Mouse (Mus musculus) kidney, embryonic 16.5 days (tissue): ENCODE measurements around the gene Erbb3. TPM values are rescaled to one million over a fixed set of nuclear protein-coding genes. Genes with fewer than 3 reads are reported as not detected.

ENCODE experiments used
- ATAC-seq: fragments of 200-750 bp; cut with Nextera tagmentation; 2 replicates; pipeline ENCODE4 v1.8.0; 2017; ENCODE audit warnings: moderate TSS enrichment; ENCODE audit not compliant: low FRiP score, low TSS enrichment
- H3K27ac ChIP-seq: fragments of 300-500 bp; sonication (generic); 2 replicates; pipeline ENCODE4 v1.5.1; 2014; ENCODE audit warnings: low read length
- H3K27me3 ChIP-seq: fragments of 300-500 bp; sonication (generic); 2 replicates; pipeline ENCODE4 v1.6.1; 2014; ENCODE audit warnings: low read length, control low read depth, mixed read lengths; ENCODE audit not compliant: insufficient read depth
- H3K36me3 ChIP-seq: fragments of 300-500 bp; sonication (generic); 2 replicates; pipeline ENCODE4 v1.6.1; 2014; ENCODE audit warnings: low read length, control low read depth, mixed read lengths; ENCODE audit not compliant: insufficient read depth
- H3K4me1 ChIP-seq: fragments of 300-500 bp; sonication (generic); 2 replicates; pipeline ENCODE4 v1.6.1; 2014; ENCODE audit warnings: low read length, control low read depth, mixed read lengths; ENCODE audit not compliant: insufficient read depth
- H3K4me2 ChIP-seq: fragments of 300-500 bp; sonication (generic); replicated peaks from 2 replicates; pipeline ENCODE4 v1.6.1; 2014; ENCODE audit warnings: low read depth, low read length
- H3K4me3 ChIP-seq: fragments of 300-500 bp; sonication (generic); 2 replicates; pipeline ENCODE4 v1.5.1; 2014; ENCODE audit warnings: mild to moderate bottlenecking, low read length
- H3K9ac ChIP-seq: fragments of 300-500 bp; sonication (generic); replicated peaks from 2 replicates; pipeline ENCODE4 v1.6.1; 2014; ENCODE audit warnings: low read length
- H3K9me3 ChIP-seq: fragments of 300-500 bp; sonication (generic); 2 replicates; pipeline ENCODE4 v1.6.1; 2016; ENCODE audit warnings: low read length, control low read depth
- WGBS: fragments of 180-500 bp; shearing (Covaris S2); extraction: QIAGEN DNeasy Blood & Tissue Kit; methylation state at CpG from one replicate; pipeline ENCODE4 v1.1.7; 2014; 5-methylcytosine and 5-hydroxymethylcytosine counted together
- polyA plus RNA-seq: library from polyadenylated mRNA; unstranded; fragments of >200 nt; fragmentation: Nextera tagmentation; extraction: Ambion mirVana; gene quantifications from 2 replicates; pipeline ENCODE4 v1.2.1, GENCODE M21; 2015

The Erbb3 gene
- polyA plus RNA-seq, 1 experiment from 2014 or later = 11.5 TPM

DNA sequence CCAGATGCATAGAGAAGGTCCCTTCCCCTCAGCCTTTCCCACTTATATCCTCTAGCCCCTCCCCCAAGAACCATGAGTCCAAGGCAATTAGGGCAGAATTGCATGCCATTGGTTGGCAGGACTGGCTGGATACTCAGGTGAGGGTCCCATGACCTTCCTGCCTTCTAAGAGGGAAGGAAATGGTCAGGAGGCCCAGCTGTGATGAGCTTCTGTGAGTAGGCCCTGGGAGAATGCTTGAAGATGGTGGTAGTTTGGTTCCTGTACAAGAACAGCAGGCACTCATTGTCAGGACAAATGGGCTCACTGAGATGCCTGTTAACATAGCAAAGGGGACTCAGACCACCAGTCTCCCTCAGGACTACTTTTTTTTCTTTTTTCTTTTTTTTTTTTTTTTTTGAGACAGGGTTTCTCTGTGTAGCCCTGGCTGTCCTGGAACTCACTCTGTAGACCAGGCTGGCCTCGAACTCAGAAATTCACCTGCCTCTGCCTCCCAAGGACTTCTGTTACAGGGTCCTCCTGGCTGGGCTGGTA, 51.0 kb downstream of the Erbb3 start:
- H3K4me3 ChIP-seq = no peak overlapping the region
- no peaks in the 10 kb centered on the region for H3K27me3 ChIP-seq
- no peak overlapping the region for H3K9ac ChIP-seq
- H3K4me2 ChIP-seq = no peak overlapping the region
- WGBS = 83% methylated on average over 1 of the region's 1 CpGs
- H3K36me3 ChIP-seq = peaks cover 13% of the 10 kb centered on the region
- H3K27ac ChIP-seq = no peak overlapping the region
- ATAC-seq = no peak
- peaks cover 3% of the 10 kb centered on the region; the same call in 1 of the 2 replicates for H3K4me1 ChIP-seq
- no peaks in the 10 kb centered on the region for H3K9me3 ChIP-seq

DNA sequence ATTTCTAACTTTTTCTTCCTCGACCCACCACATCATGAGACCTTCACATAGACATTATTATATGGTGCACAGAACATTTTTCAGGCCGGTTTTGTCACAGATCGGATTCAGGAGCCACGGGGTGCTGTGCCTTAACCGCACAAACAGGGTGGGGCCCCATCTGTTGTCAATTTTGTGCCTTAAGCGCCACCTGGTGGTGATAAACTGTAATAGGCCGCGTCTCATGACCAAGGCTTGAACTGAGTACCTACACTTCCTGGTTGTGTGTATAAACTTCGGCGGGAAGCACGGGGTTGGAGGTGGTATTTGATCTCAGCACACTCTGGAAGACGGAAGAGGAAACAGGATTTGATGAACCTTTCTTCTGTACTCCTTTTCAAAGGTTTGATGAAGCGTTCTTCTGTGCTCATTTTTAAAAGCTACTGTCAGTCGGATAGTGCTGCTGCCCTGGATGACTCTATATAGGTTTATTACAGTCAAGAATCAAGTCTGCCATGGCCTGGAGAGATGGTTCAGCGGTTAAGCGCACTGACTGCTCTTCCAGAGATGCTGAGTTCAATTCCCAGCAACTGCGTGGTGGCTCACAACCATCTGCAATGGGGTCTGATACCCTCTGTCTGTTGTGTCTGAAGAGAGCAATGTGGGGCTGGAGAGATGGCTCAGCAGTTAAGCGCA, 53.0 kb downstream of the Erbb3 start:
- Histone ChIP-seq H3K27me3 (no peaks in the 10 kb centered on the region), H3K9ac (peak overlapping the region; percentile 54), H3K4me1 (peaks cover 3% of the 10 kb centered on the region; the same call in 1 of the 2 replicates), H3K27ac (peak overlapping the region; percentile 7), H3K4me3 (peak overlapping the region; percentile 33), H3K4me2 (peak overlapping the region; percentile 44), H3K36me3 (no peaks in the 10 kb centered on the region), H3K9me3 (no peaks in the 10 kb centered on the region)
- peak; percentile 94 for ATAC-seq
- WGBS = 13% methylated on average over 18 of the region's 18 CpGs

GRCm38 (mm10) chr10:128535624-128536265, 53.7 kb downstream of the Erbb3 start:
- H3K36me3 ChIP-seq = no peaks in the 10 kb centered on the region
- peaks cover 3% of the 10 kb centered on the region; the same call in 1 of the 2 replicates for H3K4me1 ChIP-seq
- H3K27ac ChIP-seq = peak overlapping the region; percentile 7; the same call in 1 of the 2 replicates
- 68% methylated on average over 4 of the region's 4 CpGs for WGBS
- no peaks in the 10 kb centered on the region for H3K27me3 ChIP-seq
- no peak; the same call in 1 of the 2 replicates for ATAC-seq
- H3K4me2 ChIP-seq = peak overlapping the region; percentile 44
- H3K9ac ChIP-seq = peak overlapping the region; percentile 47
- H3K9me3 ChIP-seq = no peaks in the 10 kb centered on the region
- peak overlapping the region; percentile 33 for H3K4me3 ChIP-seq

DNA sequence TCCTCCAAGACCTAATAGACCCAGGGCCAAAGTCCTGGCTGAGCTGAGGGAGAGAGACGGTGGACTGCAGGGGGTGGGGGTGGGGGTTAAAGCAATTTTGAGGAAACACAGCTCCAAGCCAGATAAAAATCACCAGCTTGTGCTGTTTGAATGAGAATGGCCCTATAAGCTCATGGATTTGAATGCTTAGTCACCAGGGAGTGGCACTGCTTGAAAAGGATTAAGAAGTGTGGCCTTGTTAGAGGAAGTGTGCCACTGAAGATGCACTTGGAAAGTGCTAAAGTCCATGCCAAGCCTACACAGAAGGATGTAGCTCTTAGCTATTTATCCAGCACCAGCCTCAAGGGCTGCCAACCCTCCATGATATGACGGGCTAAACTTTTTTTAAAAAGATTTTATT, 54.2 kb downstream of the Erbb3 start:
- Histone ChIP-seq H3K27me3 (no peaks in the 10 kb centered on the region), H3K27ac (no peak overlapping the region), H3K4me2 (no peak overlapping the region), H3K9me3 (no peaks in the 10 kb centered on the region), H3K9ac (no peak overlapping the region), H3K4me1 (peaks cover 3% of the 10 kb centered on the region; the same call in 1 of the 2 replicates), H3K36me3 (no peaks in the 10 kb centered on the region), H3K4me3 (no peak overlapping the region)
- WGBS = 85% methylated on average over 2 of the region's 2 CpGs
- no peak for ATAC-seq

DNA sequence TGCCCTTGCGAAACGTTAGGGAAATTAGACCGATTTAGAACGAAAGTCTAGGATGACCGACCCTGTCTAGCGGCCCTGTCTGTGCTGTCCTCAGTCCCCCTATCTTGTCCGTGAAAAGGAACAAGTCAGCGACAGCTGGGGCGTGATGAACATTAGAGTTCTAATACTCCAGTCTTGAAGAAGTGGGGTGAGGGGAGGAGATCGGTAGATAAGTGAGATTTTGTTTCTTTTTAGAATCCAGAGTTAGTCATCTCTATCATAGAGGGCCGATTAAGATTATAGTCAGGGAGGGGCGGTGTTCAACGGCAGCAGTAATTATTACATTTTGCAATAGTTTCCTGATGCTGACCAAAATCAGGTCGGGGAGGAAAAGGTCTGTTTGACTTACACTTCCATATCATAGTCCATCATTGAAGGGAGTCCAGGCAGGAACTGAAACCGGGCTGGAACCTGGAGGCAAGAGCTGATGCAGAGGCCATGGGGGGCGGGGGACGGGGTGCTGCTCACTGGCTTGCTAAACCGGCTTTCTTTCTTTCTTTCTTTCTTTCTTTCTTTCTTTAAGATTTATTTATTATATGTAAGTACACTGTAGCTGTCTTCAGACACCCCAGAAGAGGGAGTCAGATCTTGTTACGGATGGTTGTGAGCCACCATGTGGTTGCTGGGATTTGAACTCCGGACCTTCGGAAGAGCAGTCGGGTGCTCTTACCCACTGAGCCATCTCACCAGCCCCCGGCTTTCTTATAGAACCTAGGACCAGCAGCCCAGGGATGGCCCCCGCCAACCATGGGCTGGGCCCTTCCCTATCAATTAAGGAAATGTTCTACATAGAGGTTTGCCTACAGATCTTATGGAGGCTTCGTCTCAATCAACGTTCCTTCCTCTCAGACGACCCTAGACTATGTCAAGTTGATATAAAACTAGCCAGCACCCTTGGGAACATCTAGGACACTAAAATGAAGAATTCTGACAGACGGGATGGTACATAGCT, 62.8 kb downstream of the Erbb3 start:
- peaks cover 13% of the 10 kb centered on the region for H3K4me1 ChIP-seq

DNA sequence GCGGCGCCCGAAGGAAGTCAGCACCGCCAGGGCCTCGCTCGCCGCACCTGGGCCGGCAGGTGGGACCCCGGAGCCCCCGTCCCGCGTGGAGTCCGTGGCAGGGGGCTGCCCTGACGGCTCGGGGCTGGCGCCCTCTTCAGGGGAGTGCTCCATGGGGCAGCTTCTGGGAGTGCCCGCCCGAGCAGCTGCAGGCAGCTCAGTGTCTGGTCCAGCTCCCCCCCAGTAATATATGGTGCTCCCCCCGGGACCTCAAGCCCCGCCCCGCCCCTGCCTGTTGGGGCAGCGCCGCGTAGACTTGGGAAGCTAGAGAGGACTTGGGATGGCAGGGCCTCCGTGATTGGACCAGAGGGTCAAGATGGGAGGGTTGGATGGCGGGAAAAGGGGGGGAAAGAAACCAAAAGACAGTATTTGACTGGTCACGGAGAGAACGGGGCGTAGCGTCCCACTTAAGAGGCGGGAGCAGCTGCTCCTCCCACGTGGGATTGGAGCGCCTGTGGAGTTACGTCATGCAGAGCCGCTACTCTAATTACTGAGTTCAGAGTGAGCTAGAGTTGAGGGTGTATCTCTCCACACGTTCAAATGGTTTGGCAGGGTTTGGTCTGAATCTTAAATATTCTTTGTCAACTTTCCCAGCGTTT, 63.7 kb downstream of the Erbb3 start, which contains the start of gene Esyt1:
Gene Esyt1 (minus strand): TSS at position 201 of the 638 bp plus-strand sequence.
- Histone ChIP-seq H3K27ac (peak within 1 kb of the TSS; percentile 80), H3K27me3 (no peaks in the 10 kb centered on the region), H3K4me3 (peak within 1 kb of the TSS; percentile 84), H3K4me2 (peak within 1 kb of the TSS; percentile 100), H3K36me3 (0 out of 2 replicates have a peak, but pooled peaks cover 2% of the 10 kb centered on the region), H3K9me3 (no peaks in the 10 kb centered on the region), H3K9ac (peak within 1 kb of the TSS; percentile 82), H3K4me1 (peaks cover 13% of the 10 kb centered on the region)
- peak; percentile 99 for ATAC-seq
- WGBS = under 1% methylated on average over 37 of the region's 37 CpGs

More for the DNA sequence above, 62.8 kb downstream of the Erbb3 start:
- H3K4me3 ChIP-seq = peak overlapping the region; percentile 84
- H3K9ac ChIP-seq = peak overlapping the region; percentile 45
- H3K9me3 ChIP-seq = no peaks in the 10 kb centered on the region
- WGBS = 29% methylated on average over 28 of the region's 28 CpGs
- no peak for ATAC-seq
- peak overlapping the region; percentile 100 for H3K4me2 ChIP-seq
- H3K27me3 ChIP-seq = no peaks in the 10 kb centered on the region
- no peaks in the 10 kb centered on the region for H3K36me3 ChIP-seq
- peak overlapping the region; percentile 35 for H3K27ac ChIP-seq

DNA sequence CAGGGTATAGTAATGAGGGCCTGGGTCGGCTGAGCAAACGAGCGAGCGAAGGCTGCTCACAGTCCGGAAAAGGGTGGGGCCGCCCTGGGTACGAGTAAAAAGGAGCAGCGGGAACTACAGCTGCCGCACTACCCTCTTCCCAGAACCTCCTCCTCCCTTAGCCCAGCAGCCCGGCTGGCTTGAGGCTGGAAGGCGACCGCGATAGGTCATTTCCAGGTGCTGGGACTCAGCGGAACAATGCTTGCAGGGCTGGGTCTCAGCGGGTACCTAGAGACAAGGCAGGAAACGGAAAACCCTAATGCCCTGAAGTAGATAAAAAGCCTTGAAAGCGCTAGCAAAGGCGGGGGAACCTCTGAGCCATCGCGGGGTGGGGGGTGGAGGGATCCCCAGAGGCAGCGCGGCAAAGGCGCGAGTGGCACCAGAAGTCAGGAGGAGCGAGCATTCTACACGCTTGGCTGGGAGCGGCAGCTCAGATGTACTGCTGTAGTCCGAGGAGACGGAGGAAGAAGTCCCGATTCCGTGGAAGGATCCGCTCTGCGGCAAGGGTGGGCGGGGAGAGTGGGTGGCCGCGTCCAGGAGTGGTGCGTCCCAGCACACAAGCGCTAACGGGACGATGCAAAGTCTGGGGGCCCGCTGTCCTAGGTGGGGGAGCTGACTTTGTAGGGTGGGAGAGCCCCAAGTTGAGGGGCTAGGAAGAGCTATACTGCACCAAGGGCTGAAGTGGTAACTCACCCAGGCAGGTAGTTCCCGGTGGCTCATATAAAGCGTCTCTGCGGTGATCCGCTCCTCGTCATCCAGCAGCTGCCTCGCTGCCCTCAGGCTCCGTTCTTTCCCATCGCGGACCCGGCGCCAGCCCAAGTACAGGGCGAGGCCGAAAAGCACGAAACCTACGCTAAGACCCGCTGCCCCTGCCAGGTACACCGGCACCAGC, 64.5 kb downstream of the Erbb3 start:
- H3K4me1 ChIP-seq = peaks cover 13% of the 10 kb centered on the region
- peaks cover 7% of the 10 kb centered on the region; the same call in 1 of the 2 replicates for H3K36me3 ChIP-seq
- peak; percentile 33 for ATAC-seq
- peak overlapping the region; percentile 80 for H3K27ac ChIP-seq
- peak overlapping the region; percentile 84 for H3K4me3 ChIP-seq
- no peaks in the 10 kb centered on the region for H3K27me3 ChIP-seq
- H3K9me3 ChIP-seq = no peaks in the 10 kb centered on the region
- peak overlapping the region; percentile 82 for H3K9ac ChIP-seq
- under 1% methylated on average over 58 of the region's 58 CpGs for WGBS
- peak overlapping the region; percentile 100 for H3K4me2 ChIP-seq

- Histone ChIP-seq H3K9ac (peak overlapping the region; percentile 82), H3K4me2 (peak overlapping the region; percentile 100), H3K9me3 (no peaks in the 10 kb centered on the region), H3K36me3 (peaks cover 11% of the 10 kb centered on the region; the same call in 1 of the 2 replicates), H3K4me1 (peaks cover 13% of the 10 kb centered on the region), H3K27ac (no peak overlapping the region), H3K4me3 (peak overlapping the region; percentile 84), H3K27me3 (no peaks in the 10 kb centered on the region)
- WGBS = 15% methylated on average over 11 of the region's 11 CpGs
- no peak for ATAC-seq
These were observed 65.2 kb downstream of the Erbb3 start for GRCm38 (mm10) chr10:128524111-128524731.
